In the genomic region with DNA sequence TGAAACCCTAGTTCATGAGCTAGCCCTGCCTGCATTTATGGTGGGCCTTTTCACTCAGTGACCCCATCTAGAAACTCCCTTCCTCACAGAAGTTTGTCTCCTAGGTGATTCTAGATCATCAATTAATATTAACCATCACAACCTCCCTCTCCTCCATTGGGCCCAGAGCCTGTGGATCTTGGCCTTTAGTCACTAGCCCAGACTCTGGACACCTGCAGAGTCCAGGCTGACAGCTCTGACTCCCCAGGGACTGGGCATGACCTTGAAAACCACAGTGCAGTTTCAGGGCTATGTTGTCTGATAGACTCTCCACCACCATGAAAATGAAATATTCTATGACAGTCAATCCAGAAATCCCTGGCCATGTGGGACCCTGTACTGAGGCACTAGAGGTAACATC, we compare ENCODE assay signal across 25 mouse cellular contexts. TPM values are rescaled to one million over a fixed set of nuclear protein-coding genes. Genes with fewer than 3 reads are reported as not detected.
DNase-seq lines count a peak whose midpoint lies in the region; ATAC-seq and TF ChIP-seq lines count a peak whose summit lies in the region.
"Had no signal": no experiment of that assay in that cellular context is flagged by ENCODE, and none has a peak within 500 bp of the region (broad histone marks: within the 10 kb centered on the region; RNA-seq: fewer than 3 reads in every experiment).

No protein-coding gene starts in this region.

- H3K27me3 ChIP-seq in kidney, adult 2 months (replicated peaks; ENCODE audit: control insufficient read depth, insufficient read depth, low read length), result no peaks in the 10 kb centered on the region
- peaks cover 6% of the 10 kb centered on the region; the same call in 1 of the 2 replicates for H3K27me3 ChIP-seq in kidney, embryonic 14.5 days (ENCODE audit: control insufficient read depth, insufficient read depth, low read length)
- no peaks in the 10 kb centered on the region for H3K27me3 ChIP-seq in hindbrain, postnatal 0 days (ENCODE audit: insufficient read depth, low read length)
- H3K27me3 ChIP-seq: embryonic facial prominence, embryonic 13.5 days; embryonic facial prominence, embryonic 15.5 days; forebrain, embryonic 12.5 days; forebrain, embryonic 15.5 days had no signal

- H3K4me2 ChIP-seq in kidney, embryonic 14.5 days (replicated peaks; ENCODE audit: low read depth, low read length), result no peak overlapping the region
- H3K4me2 ChIP-seq in hindbrain, postnatal 0 days (ENCODE audit: low read depth, low read length), result no peak overlapping the region
- H3K4me2 ChIP-seq: embryonic facial prominence, embryonic 13.5 days; embryonic facial prominence, embryonic 15.5 days; forebrain, embryonic 12.5 days; forebrain, embryonic 15.5 days had no signal

- H3K36me3 ChIP-seq in kidney, adult 2 months (ENCODE audit: control insufficient read depth, insufficient read depth, low read length), result peaks cover 11% of the 10 kb centered on the region; the same call in 1 of the 2 replicates
- peaks cover 3% of the 10 kb centered on the region; the same call in 1 of the 2 replicates for H3K36me3 ChIP-seq in kidney, embryonic 14.5 days (ENCODE audit: control insufficient read depth, insufficient read depth, low read length)
- no peaks in the 10 kb centered on the region for H3K36me3 ChIP-seq in hindbrain, postnatal 0 days (ENCODE audit: insufficient read depth, low read length)
- H3K36me3 ChIP-seq: embryonic facial prominence, embryonic 13.5 days; embryonic facial prominence, embryonic 15.5 days; forebrain, embryonic 10.5 days; forebrain, embryonic 12.5 days; forebrain, embryonic 15.5 days had no signal

- H3K27ac ChIP-seq in kidney, adult 2 months (ENCODE audit: insufficient read depth, low read depth, low read length), result peak overlapping the region; percentile 91
- H3K27ac ChIP-seq in kidney, embryonic 14.5 days (ENCODE audit: low read depth, low read length), result no peak overlapping the region
- H3K27ac ChIP-seq in hindbrain, postnatal 0 days, result no peak overlapping the region
- H3K27ac ChIP-seq: embryonic facial prominence, embryonic 13.5 days; embryonic facial prominence, embryonic 15.5 days; forebrain, embryonic 10.5 days; forebrain, embryonic 12.5 days; forebrain, embryonic 15.5 days had no signal

- no peak overlapping the region for H3K4me3 ChIP-seq in kidney, adult 2 months (ENCODE audit: insufficient read depth, low read depth, low read length)
- no peak overlapping the region for H3K4me3 ChIP-seq in kidney, embryonic 14.5 days (ENCODE audit: low read length)
- H3K4me3 ChIP-seq in hindbrain, postnatal 0 days (ENCODE audit: low read length), result no peak overlapping the region
- H3K4me3 ChIP-seq: embryonic facial prominence, embryonic 13.5 days; embryonic facial prominence, embryonic 15.5 days; erythroblast, embryonic 14.5 days; forebrain, embryonic 10.5 days; forebrain, embryonic 12.5 days; forebrain, embryonic 15.5 days had no signal

- H3K4me1 ChIP-seq in kidney, adult 2 months (ENCODE audit: control insufficient read depth, insufficient read depth, low read length), result peaks cover 22% of the 10 kb centered on the region
- peaks cover 4% of the 10 kb centered on the region; the same call in 1 of the 2 replicates for H3K4me1 ChIP-seq in kidney, embryonic 14.5 days (ENCODE audit: control insufficient read depth, insufficient read depth, low read length)
- H3K4me1 ChIP-seq in hindbrain, postnatal 0 days (ENCODE audit: insufficient read depth, low read length), result no peaks in the 10 kb centered on the region
- H3K4me1 ChIP-seq: embryonic facial prominence, embryonic 13.5 days; embryonic facial prominence, embryonic 15.5 days; forebrain, embryonic 15.5 days had no signal

- no peak for ATAC-seq in kidney, embryonic 14.5 days (ENCODE audit: low FRiP score, low TSS enrichment)
- ATAC-seq in hindbrain, postnatal 0 days, result no peak
- ATAC-seq: forebrain, embryonic 15.5 days had no signal

- TF ChIP-seq POLR2A in kidney, adult 2 months (IDR thresholded peaks at IDR 0.05; ENCODE audit: low read depth, low read length), result no peak

- no peaks in the 10 kb centered on the region for H3K9me3 ChIP-seq in kidney, embryonic 14.5 days (ENCODE audit: control insufficient read depth, low read length)
- H3K9me3 ChIP-seq in hindbrain, postnatal 0 days (ENCODE audit: low read length), result no peaks in the 10 kb centered on the region
- H3K9me3 ChIP-seq: embryonic facial prominence, embryonic 13.5 days; embryonic facial prominence, embryonic 15.5 days; forebrain, embryonic 10.5 days; forebrain, embryonic 12.5 days; forebrain, embryonic 15.5 days had no signal

- peak; percentile 80 for DNase-seq in kidney, adult 2 months
- DNase-seq in kidney, postnatal 10 days, result no peak
- DNase-seq in kidney, adult 9 months, result peak; percentile 76
- peak; percentile 32 for DNase-seq in kidney, postnatal 14 days
- DNase-seq in kidney, postnatal 25 days, result peak; percentile 37 to 76
- DNase-seq in lung, postnatal 4 days, result no peak
- no peak for DNase-seq in hindbrain, postnatal 0 days (ENCODE audit: low spot score)
- DNase-seq: adrenal gland, adult 2 months; adrenal gland, postnatal 10 days; adrenal gland, postnatal 25 days; cerebellum, adult 11 months; cerebellum, adult 18-20 months; cerebellum, adult 8-10 months; cerebellum, adult 9-11 months; cerebellum, postnatal 14 days; cerebellum, postnatal 36 days; embryo, embryonic 11 days had no signal

- TF ChIP-seq CTCF in kidney, adult 2 months (conservative IDR thresholded peaks at IDR 0.05; ENCODE audit: insufficient read depth, insufficient read length, low read depth, low read length), result no peak
- no peak for TF ChIP-seq CTCF in hindbrain, postnatal 0 days (IDR thresholded peaks at IDR 0.05; ENCODE audit: low read depth)

- H3K9ac ChIP-seq in kidney, embryonic 14.5 days (ENCODE audit: low read depth, low read length), result no peak overlapping the region
- H3K9ac ChIP-seq in hindbrain, postnatal 0 days (replicated peaks; ENCODE audit: low read length), result no peak overlapping the region
- H3K9ac ChIP-seq: embryonic facial prominence, embryonic 13.5 days; embryonic facial prominence, embryonic 15.5 days; forebrain, embryonic 12.5 days; forebrain, embryonic 15.5 days had no signal

RNA-seq across cellular contexts. Expression of a gene that starts 39.8 kb away (rescaled TPM):
- polyA plus RNA-seq in kidney, adult 2 months (2012; rRNA removed), result 70.5 and 77.3 TPM in 2 replicates
- polyA plus RNA-seq in kidney, embryonic 14.5 days (2014; fragmentation: Nextera tagmentation; extraction: Ambion mirVana), result 21.2 and 33.0 TPM in 2 replicates
- 2.3 and 2.8 TPM in 2 replicates for total RNA-seq in hindbrain, postnatal 0 days (2014; rRNA removed)
- polyA plus RNA-seq in hindbrain, postnatal 0 days (2015; fragmentation: Nextera tagmentation; extraction: Ambion mirVana), result 0.68 and 0.90 TPM in 2 replicates
- total RNA-seq: MEL had no signal
- polyA plus RNA-seq: erythroblast, embryonic 14.5 days had no signal

Comparison
In these comparisons a context has a peak if more than half of its experiments do, and no peak if none do; other contexts are left out.
1. DNase-seq: peak in kidney, adult 2 months (single experiment), kidney, adult 9 months (single experiment), kidney, postnatal 14 days (single experiment) and kidney, postnatal 25 days (2 of 2); none in kidney, postnatal 10 days (single experiment), lung, postnatal 4 days (0 of 2) and hindbrain, postnatal 0 days (single experiment).
2. RNA of a gene that starts 39.8 kb away (polyA plus RNA-seq): 70.5 to 77.3 TPM in kidney, adult 2 months and 21.2 to 33.0 TPM in kidney, embryonic 14.5 days; 0.68 to 0.90 TPM in hindbrain, postnatal 0 days; every median in the first group is over 10 times any median in the second.